Mouse (Mus musculus) regulatory T cell (primary cell): ENCODE measurements around the gene Defb46.

ENCODE experiments used
- in situ Hi-C: fragments of 300-600 bp; cut with MboI, MseI; formaldehyde crosslinking; loops from one replicate; pipeline ENCODE4 v1.15.1; 2025; ENCODE audit warnings: high pct_unique_total_duplicates

Defb46 gene

DNA sequence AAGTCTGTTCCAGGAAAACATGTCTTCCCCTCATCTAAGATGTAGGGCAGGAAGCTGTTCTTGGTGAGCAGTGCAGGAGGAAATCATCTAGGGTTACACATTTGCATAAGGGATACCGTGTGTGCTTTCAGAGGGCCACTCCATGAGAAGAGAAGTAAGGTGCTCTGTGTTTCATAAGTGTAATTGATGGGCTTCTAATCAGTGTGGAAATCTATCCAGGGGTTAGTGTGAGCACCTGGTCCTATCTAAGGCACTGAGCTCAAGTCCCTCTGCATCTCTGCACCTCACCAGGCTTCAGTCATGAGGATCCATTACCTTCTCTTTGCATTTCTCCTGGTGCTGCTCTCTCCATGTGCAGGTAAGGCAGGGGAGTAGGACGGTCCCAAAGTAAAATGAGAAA, at the start of gene Defb46:
Gene Defb46, plus strand, starts transcription at position 301 of the 400 bp plus-strand sequence.
- in situ Hi-C loops = no loop called here

DNA sequence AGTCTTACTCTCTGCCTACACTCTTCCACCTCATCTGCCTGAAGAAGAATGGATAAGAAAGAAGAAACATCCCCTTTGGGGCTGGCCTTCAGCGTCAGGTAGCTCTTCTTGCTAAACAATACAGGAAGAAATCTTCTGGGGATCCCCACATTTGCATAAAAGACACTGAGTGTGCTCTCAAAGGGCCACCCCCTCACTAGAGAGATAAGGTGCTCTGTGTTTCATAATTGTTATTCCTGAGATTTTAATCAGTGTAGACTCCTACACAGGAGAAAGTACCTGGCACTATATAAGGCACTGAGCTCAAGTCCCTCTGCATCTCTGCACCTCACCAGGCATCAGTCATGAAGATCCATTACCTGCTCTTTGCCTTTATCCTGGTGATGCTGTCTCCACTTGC, 14.6 kb upstream of the Defb46 start, which contains the start of gene Defb6:
Gene Defb6, plus strand, starts transcription at position 318 of the 400 bp plus-strand sequence.
- in situ Hi-C loops = no loop called here

DNA sequence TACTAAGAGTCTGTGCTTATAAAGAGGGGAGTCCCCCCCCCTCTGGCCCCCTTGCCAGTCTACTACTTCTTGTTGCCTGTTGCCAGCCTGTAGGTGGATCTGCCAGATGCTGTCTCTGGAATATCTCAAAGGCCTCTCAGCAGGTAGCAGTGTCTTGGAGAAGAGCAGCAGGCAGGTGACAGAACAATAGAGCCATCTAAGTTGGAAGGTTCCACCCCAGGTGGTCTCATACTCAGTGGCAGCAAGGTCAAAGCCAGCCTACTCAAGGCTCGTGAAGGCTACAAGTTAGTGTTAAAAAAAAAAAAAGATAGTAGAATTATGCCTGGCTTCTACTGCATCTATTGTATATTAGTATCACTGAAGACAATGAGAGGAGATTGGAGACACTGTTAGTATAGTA, 1.6 kb upstream of the Defb46 start:
- in situ Hi-C loops = no loop called here

DNA sequence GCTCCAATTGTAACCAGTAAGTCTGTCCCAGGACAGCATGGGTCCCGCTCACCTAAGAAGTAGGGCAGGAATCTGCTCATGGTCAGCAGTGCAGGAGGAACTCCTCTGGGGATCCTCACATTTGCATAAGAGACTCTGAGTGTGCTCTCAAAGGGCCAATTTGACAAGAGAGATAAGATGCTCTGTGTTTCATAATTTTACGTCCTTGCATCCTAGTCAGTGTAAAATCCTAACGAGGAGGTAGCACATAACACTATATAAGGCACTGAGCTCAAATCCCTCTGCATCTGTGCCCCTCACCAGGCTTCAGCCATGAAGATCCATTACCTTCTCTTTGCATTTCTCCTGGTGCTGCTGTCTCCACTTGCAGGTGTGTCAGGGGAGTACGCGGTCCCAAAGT, 7.6 kb downstream of the Defb46 start, which contains the start of gene Defb5:
Gene Defb5, plus strand, starts transcription at position 301 of the 400 bp plus-strand sequence.
- in situ Hi-C loops = no loop called here

DNA sequence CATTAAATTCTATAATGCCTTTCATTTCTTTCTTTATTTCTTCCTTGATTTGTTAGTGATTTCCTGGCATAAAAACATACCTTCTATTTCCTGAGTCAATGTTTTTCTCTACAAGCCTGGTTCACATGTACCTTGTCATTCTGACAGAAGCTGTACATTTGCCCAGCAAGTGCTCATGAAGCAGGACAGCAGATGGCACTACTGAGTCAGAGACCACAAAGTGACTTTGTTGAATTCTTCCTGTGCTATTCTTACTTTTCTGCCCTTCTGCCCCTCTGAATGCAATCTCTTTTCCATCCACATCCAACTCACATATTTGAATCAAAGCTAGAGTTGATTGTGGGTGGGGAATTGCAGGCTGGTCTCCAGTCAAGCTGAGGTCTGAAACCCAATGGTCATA, 18.4 kb downstream of the Defb46 start:
- in situ Hi-C loops = no loop called here

DNA sequence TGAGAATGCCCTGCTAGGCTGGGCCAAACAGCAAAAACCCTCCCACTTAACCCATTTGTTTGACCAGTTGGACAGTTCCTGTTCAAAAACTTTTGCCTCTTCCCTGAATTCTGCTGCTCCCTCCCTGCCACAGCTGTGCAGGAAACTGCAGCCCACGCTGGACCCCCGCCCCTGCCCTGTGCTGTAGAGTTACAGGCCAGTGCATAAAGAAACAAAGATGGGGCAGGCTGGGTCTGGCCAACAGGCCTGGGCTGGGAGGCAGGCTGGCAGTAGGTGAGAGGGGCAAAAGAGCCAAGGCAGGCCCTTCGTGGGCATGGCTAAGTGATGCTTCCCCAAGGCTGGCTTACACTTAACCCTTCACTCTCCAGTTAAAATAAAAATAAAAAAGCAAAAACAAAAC, 20.0 kb downstream of the Defb46 start:
- in situ Hi-C loops = no loop called here
